Mouse (Mus musculus): ENCODE results near the gene Nufip1.

Gene Nufip1

DNA sequence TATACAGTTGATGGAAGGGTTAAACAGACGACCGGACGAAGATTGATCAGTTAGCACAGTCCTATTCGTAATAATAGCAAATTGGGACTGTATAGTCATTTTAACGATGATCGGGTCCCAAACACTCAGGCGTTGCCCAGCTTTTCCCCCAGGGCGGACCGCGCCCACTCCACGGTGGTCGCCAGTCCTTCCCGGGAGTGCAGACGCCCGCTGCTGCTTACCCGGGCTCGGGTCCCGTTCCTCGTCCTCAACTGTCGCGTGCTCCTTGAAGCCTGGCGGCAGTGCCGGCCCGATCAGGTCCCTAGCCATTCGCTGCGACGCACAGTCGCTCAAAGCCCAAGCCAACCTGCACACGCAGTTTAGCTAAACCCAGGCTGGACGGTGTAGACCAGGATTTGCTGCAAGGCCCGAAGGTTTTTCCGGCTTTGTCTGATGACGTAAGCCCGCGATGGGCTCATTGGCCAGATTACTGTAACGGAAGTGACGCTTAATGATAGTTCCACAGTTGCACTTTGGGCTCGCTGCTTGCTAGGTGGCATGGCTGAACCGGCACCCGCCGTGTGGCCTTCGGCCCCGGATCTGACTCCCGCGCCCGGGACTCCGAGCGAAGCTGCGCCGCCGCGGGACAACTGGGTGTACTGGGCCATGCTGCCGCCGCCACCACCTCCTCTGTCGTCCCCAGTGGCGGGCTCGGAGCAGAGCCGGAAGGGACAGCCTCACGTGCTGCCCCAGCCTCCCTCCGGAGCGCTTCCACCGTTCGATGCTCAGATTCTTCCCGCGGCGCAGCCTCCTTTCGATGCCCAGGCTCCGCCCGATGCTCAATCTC, at the start of gene Nufip1, which contains the start of gene Gpalpp1:
Nufip1 (plus strand) TSS at position 496 of the 826 bp plus-strand sequence.
Gpalpp1 (minus strand) TSS at position 365 of the 826 bp plus-strand sequence.
- peak; percentile 96 for DNase-seq (ENCODE audit: low read depth, low spot score)

DNA sequence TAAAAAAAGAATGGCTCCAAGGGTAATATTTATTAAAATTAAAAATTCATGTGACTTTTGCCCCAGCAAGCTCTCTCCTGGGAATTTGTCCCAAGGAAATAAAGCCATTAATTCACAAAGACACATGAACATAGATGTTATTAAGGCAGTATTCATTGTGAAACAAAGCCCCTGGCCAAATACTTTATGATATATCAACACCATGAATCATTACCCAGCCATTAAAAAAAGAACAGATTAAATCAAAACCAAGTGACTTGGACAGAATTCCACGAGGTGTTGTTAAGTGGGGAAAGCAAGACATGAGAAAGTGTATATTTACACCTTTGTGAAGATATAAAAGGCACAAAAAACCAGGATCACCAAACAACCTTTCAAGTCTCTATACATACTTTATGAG, 43.5 kb upstream of the Nufip1 start:
- DNase-seq (ENCODE audit: low read depth, low spot score) = no peak

DNA sequence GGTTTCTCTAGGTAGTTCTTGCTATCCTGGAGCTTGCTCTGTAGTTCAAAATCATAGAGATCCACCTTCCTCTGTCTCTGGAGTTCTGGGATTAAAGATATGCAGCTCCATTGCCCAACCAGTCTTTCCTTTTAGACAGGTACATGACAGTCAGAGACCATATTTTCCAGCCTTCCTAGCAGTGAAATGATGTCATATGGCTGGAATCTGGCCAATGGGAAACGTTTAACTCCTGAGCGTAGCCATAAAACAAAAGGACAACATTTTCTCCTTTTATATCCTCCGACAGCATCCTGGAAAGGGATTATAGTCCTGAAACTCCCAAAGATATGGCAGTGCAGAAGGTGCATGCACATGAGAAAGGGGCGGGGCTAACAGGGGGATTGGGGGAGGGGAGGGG, 42.4 kb upstream of the Nufip1 start:
- DNase-seq (ENCODE audit: low read depth, low spot score) = no peak

DNA sequence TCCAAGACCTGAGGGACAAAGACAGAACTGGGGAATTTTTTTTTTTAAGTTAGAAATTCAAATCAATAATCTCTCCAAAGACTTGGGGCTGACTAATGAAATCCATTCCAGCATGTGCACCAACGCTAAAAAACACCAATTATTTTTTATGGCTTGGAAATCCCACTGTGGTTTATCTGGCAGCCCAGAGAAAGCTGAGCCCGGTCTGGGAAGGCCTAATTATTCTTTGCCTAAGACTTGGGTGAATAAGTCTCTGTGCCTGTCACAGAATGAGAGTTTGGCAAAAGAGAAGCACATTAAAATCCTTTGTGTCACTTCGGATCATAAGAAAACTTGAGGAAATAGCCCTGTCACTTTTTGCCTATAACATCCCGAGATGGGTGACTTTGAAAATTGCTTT, 41.4 kb upstream of the Nufip1 start:
- no peak for DNase-seq (ENCODE audit: low read depth, low spot score)

DNA sequence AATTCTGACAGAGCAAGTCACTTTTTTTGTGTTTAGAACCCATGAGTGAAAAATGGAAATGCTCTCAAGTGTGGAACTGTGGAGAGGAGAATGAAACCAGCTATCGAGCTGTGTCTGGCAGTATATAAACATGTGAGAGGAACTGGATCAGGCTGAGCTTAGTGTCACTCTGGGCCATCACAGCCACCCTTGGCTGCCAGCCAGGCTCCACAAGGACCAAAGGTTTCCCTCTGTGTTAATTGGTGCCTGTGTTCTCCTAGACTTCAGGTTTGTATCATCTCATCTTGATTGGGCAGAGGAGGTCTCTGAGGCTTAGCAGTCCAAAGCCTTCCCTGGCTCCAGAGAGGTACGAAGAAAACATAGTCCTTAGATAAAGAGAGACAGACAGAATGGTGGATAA, 38.1 kb upstream of the Nufip1 start:
- no peak for DNase-seq (ENCODE audit: low read depth, low spot score)

DNA sequence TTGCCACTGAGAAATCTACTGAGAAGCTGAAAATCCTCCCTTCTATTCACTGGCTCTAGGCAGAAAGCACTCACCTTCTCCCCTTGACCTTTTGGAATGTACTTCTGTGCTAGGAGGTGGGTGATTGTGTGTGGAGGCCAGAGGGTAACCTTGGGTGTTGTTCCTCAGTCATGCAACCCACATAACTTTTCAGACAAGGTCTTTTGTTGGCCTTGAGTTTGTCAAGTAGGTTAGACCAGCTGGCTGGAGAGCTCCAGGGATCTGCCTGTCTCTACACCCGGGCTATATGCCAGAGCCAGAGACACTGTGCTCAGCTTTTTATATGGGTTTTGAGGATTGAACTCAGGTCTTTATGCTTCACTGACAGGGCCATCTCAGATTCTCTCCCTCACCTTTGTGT, 36.5 kb upstream of the Nufip1 start:
- no peak for DNase-seq (ENCODE audit: low read depth, low spot score)

DNA sequence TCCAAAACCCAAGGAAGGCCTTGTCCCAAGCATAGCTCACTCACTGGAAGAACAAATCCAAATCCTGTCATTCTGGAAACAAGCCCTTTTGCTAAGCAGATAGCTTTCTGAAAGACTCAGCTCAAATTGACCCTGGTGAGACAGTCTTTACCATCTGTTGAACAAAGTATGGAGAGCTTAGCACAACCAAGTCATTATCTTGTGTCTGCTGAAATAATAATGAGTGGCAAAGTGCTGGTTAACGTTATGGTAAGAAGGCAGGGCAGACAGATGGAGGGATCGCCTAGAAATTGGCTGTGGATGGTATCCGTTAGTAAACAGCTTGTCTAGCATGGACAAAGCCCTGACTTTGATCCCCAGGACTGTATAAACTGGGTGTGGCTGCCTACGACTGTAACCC, 35.0 kb upstream of the Nufip1 start:
- DNase-seq (ENCODE audit: low read depth, low spot score) = no peak

DNA sequence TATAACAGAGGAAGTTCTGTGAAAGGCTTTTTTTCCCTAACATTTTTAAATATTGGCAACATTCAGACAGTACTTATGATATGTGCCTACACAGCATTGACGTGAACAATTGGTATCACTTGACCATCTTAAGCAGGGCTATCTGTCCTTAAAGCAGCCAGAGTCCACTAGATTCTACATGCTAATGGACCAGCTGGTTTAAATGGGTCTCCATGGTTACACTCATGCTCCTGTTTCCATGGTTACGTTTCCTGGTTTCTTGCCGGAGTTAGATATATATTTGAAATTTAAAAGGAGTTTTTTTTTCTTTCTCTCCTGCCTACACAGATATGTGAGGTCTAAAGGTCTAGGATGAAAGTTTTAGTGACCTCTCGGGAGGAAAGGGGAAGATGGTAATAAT, 34.1 kb upstream of the Nufip1 start:
- DNase-seq (ENCODE audit: low read depth, low spot score) = no peak

DNA sequence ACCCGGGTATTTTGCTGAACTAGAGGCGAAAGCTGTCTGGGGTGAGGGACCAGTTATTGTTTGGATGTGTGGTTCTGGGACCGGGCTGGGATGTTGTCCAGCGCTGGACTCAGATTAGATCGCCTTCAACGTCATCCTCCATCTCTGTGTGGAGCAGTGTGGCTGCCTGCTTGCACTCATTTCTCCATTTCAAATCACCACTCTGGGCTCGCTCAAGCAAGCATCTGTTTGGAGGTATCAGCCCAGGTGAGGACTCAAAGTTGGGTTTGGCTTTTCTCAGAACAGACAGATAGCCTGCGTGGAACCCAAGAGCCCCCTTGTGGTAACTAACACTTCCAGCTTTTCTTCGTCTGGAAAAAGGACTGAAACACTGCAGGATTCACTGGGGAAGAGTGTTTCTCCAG, 33.6 kb upstream of the Nufip1 start:
- DNase-seq (ENCODE audit: low read depth, low spot score) = peak; percentile 77

DNA sequence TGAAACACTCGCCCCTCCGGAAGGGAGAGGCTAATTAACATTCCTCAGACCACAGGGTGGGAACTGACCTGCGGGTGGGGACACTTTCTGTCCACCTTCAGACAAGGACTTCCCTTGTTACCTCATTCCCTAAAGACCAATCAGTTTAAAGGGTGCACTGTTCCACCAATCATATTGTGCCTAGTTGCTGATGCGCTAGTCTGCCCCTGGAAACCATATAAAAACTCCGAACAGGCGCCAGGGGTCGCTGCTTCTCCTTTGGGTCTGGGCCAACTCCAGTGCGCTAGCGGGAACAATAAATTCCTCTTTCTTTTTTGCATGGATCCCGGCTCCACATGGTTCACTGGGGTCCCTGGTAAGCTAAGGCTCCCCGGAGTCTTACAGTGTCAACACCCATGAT, 29.2 kb upstream of the Nufip1 start:
- peak; percentile 85 for DNase-seq (ENCODE audit: low read depth, low spot score)

DNA sequence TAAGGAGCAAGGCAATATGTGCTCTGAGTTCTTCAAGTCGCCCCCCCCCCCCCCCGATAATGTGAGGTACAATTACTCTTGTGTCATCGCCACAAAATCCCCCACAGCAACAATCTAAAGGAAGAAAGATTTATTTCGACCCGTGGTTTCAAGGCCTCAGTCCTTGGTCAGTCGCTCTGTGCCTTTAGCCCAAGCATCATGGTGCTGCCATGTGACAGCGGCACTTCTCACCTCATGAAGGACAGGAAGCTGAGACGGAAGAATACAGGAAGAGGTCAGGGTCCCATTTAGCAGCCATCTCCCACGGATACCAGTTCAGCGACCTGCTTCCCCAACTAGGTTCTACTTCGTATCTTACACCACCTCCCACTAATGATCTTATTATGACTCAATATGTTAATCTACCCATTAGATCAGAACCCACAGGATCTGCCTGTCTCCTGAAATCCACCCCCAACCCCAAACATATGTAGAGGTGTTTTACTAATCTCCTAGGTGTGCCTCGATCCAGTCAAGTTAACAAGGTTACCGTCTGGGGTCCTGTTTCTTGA, 28.5 kb upstream of the Nufip1 start:
- DNase-seq (ENCODE audit: low read depth, low spot score) = peak; percentile 52

DNA sequence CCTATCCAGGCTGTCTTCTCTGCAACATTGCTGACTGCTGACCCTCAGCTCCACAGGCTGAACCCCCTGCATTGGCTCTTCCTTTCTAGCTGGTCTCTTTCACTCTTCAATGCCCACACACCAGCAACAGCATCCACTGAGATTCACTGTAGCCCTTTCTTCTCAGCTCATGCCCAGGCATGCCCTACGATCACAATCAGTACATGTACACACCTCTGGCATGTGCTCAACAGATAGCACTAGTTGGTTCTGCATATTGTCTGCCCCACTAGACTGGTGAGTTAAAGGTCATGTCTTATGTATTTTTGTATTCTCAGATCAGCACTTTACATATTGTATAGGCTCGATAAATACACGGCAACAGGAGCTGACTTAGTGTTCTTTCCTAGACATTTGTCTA, 26.5 kb upstream of the Nufip1 start:
- DNase-seq (ENCODE audit: low read depth, low spot score) = peak; percentile 71

DNA sequence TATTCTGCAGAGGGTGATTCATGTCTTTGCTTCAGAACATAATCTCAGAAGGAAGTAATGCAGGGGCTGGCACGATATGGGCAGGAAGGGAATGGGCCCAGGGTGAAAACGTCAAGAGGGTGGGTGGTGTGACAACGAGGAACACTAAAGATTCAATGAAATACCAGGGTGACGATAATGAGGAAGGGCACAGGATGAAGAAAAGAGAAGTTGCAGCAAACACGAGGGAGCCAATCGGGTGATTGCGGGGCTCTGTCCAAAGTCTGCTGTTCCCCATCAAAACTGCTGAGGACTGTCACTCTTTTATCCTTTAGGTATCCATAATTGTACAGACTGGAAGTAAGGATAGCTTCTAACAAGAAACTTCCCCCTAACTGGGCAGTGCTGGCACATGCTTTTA, 13.4 kb upstream of the Nufip1 start:
- DNase-seq (ENCODE audit: low read depth, low spot score) = no peak

DNA sequence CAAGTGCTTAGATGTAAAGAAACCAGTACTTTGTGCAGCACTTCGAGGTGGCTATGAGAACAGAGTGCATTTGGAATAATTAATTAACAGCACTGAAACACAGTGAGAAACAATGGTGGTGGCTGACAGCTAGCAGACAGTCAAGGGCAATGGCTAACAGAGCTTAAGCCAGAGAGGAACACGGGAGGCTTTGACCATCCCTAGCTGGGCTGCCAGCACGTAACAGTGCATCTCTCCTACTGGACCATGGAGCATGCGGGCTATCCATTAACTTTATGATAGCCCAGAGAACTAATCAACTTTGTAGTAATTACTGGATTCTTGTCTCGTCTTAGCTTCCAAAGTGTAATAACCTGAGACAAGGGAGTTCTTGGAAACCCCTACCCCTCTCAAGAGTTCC, 12.9 kb upstream of the Nufip1 start:
- no peak for DNase-seq (ENCODE audit: low read depth, low spot score)

DNA sequence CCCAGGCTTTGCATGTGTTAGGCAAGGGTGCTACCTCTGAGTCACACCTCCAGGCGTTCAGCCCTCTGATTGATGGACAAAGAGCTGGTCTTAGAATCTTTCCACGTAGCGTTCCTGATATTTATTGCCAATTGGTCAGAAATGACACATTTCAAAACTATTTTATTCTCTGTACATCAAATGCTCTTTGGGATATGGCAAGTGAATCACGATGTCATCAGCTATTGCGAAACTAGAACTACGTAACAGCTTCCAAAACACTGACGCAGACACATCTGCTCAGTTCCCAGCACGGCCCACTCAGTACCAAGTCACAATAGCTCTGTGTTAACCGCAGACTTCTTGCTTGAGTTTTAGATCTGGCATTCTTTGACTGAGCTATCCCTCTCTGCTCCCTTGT, 11.1 kb upstream of the Nufip1 start:
- no peak for DNase-seq (ENCODE audit: low read depth, low spot score)

DNA sequence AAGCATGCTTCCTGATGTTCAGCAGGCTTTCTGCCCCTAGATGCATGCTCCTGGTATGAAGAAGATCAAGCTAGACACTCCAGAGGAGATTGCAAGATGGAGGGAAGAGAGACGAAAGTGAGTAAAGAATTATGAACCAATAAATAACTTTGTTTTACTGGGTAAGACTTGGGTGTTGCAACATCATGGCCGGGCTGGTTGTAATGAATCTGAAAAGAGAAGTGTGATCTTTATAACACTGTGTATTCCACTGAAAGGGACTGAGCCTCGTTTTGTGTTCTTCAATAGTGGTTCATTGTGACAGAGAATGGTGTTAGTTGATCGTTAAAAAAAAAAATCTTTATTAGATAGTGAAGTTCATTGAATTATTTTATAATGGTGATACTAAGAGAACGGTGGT, 5.1 kb downstream of the Nufip1 start:
- no peak for DNase-seq (ENCODE audit: low read depth, low spot score)

DNA sequence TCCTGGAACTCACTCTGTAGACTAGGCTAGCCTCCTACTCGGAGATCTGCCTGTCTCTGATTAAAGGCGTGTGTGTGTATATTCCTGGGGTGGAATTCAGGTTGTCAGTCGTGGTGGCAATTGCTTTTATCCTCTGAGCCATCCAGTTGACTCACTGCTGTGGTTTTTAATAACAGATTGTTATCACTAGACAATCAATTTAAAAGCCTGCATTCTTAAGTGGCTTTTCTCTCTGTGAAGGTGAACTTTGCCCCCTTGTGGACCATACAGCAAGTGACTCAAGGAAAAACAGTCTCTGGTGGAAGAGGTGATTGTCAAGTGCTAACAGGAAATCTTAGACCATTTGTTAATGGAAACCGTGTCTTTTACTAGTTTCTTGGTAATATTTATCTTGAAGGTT, 8.3 kb downstream of the Nufip1 start:
- peak; percentile 40 for DNase-seq (ENCODE audit: low read depth, low spot score)

DNA sequence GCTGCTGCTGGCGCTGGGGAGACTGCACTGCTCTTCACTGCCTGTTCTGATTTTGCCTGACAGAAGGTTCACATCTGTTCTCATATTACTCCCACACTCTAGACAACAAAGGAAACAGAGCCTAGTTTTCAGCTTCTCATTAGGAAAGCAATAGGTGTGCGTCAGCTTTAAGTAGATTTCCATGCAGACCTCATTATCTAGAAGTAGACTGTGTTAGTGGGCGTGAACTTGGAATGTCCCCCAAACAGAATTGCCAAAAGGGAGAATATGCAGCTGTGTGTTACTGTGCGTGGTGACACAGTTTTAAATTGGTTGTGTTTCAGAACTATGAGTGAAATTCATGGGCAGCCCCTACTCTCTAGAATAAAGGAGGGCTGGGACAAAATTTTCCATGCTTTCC, 9.8 kb downstream of the Nufip1 start:
- DNase-seq (ENCODE audit: low read depth, low spot score) = no peak

DNA sequence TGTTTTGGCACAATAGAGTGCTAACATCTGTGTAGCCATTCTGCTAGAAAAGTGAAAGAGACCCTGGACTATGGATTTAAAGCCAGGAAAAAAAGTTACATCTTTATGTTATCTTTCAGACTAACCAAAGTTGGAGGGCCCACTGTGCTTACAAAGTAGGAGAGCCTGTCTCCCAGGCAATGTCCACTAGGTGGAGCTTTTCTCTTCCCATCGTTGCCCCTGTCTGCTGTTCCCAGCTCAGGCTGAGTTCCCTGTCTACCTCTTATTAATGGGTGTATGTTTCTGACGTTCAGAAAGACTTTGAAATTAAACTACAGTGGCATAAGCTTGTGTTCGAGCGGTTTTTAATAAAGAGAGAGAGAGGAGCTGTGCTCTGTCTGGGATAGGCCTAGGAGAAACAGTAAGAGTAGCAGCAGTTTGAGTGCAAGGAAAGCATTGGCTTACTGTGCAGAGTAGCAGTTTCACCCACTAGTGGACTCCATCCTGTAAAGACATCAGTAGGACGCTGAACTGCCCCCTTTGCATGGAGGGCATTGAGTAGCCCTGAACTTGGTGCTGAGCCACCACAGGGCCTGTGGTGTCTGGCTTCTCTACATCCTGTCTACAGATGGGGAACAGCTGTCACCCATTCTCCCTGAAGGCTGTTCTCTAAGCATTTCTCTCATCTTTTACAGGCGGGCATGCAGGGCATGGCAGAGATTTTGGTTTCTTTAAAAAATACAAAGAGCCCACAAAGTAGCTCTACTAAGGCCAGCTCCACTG, 11.4 kb downstream of the Nufip1 start:
- peak; percentile 58 for DNase-seq (ENCODE audit: low read depth, low spot score)

DNA sequence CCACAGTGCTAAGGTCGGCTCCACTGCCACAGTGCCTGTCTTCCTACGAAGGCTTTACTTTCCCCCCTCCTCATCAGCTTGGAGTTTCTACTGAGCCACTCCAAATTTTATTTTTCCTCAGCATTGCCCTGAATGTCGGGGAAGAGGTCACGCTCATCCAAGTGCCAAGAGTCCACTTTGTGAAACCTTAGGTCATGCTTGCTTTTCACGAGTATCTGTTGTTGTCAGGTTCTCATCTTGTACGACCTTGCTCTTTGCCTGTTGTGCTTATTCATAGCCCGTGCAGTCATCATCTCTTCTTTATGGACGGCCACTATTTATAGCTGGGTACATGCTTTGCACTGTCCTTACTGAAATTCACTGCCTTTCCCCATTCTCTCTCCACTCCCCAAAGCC, 12.0 kb downstream of the Nufip1 start:
- DNase-seq (ENCODE audit: low read depth, low spot score) = no peak

DNA sequence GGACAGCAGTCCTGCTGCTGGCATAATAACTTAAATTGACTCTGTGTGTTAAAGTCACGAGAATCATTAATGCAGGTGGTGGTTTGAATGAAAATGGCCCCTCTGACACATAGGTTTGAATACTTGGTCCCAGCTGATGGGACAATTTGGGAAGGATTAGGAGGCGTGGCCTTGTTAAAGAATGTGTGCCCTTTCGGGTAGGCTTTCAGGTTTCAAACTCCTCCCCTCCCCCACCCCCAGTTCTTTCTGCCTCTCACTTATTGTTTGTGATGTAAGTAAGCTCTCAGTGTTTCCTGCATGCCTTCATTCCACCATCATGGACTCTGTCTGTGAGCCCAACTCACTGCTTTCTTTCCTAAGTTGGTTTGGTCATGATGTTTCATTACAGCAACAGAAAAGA, 16.6 kb downstream of the Nufip1 start:
- peak; percentile 63 for DNase-seq (ENCODE audit: low read depth, low spot score)

DNA sequence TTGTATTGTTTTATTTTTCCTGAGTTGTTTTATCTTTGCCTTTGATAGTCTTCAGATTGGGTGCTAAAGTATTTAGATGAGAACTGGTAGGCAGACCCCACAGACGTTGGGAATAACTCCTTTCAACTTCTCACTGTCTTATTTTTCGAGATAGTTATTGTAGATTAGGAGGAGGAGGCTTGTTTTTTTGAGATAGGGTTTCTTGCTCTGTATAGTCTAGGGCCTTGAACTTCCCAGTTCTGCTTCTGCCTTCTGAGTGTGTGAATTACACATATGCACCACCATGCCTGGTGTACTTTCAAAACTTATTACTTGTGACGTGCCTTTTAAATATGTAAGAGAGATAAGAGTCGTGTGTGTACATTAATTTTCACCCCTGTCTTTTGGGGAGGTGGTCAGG, 17.5 kb downstream of the Nufip1 start:
- DNase-seq (ENCODE audit: low read depth, low spot score) = no peak

DNA sequence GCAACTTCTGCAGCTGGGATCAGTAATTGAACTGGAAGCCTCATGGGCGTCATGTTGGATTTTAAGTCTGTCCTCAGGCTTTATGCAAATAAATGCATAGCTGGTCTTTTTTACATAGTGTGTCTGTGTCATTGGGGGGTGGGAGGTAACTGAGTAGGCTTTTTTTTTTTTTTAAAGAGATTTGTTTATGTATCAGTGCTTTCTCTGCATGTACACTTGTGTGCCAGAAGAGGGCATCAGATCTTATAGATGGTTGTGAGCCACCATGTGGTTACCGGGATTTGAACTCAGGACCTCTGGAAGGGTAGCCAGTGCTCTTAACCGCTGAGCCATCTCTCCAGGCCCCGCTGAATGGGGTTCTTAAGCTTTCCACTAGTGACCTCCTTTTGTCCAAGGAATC, 24.3 kb downstream of the Nufip1 start:
- no peak for DNase-seq (ENCODE audit: low read depth, low spot score)

Measured in ES-CJ7 (cell line).